Mouse (Mus musculus) right cerebral cortex, postnatal 36 days (tissue): ENCODE results near the gene Emilin3.

Experiments
- DNase-seq, 2 experiments: peaks; one replicate each; pipeline ENCODE4 v3.0.0; 2022; ENCODE audit warnings: low spot score in 2 of 2, mixed read lengths in 1 of 2

Emilin3 gene

GRCm38 (mm10) chr2:160872890-160873382 lies 39.2 kb downstream of the Emilin3 start, which contains the start of gene Zhx3:
Gene Zhx3 (minus strand): TSS chr2:160872998.
- peak; percentile 81 to 83 for DNase-seq

GRCm38 (mm10) chr2:160872395-160872794 lies 39.7 kb downstream of the Emilin3 start:
- DNase-seq = peak; percentile 34 to 40

GRCm38 (mm10) chr2:160871310-160871709 lies 40.8 kb downstream of the Emilin3 start:
- DNase-seq = no peak

- no peak for DNase-seq
Observed at GRCm38 (mm10) chr2:160869446-160869845, 42.7 kb downstream of the Emilin3 start.

GRCm38 (mm10) chr2:160865266-160865665 lies 46.9 kb downstream of the Emilin3 start:
- no peak for DNase-seq

- no peak for DNase-seq
Observed at GRCm38 (mm10) chr2:160864112-160864511, 48.0 kb downstream of the Emilin3 start.

- DNase-seq = no peak
Observed at GRCm38 (mm10) chr2:160860363-160860762, 51.8 kb downstream of the Emilin3 start.
